Mouse (Mus musculus) heart, embryonic 13.5 days (tissue): ENCODE data around the gene Ccdc148. TPM values are rescaled to one million over a fixed set of nuclear protein-coding genes. Genes with fewer than 3 reads are reported as not detected.

Source experiments
- ATAC-seq: fragments of 200-750 bp; cut with Nextera tagmentation; 2 replicates; pipeline ENCODE4 v1.8.0; 2017; ENCODE audit warnings: moderate TSS enrichment; ENCODE audit not compliant: insufficient number of reproducible peaks, low FRiP score, low TSS enrichment; ENCODE audit errors: extremely low read depth
- H3K27ac ChIP-seq: fragments of 300-500 bp; sonication (generic); replicated peaks from 2 replicates; pipeline ENCODE4 v1.5.1; 2015; ENCODE audit warnings: moderate library complexity, mild to moderate bottlenecking, inconsistent platforms
- H3K27me3 ChIP-seq: fragments of 300-500 bp; sonication (generic); replicated peaks from 2 replicates; pipeline ENCODE4 v1.6.1; 2015; ENCODE audit warnings: mild to moderate bottlenecking, inconsistent platforms
- H3K36me3 ChIP-seq: fragments of 300-500 bp; sonication (generic); 2 replicates; pipeline ENCODE4 v1.6.1; 2015; ENCODE audit warnings: mild to moderate bottlenecking, inconsistent platforms
- H3K4me1 ChIP-seq: fragments of 300-500 bp; sonication (generic); 2 replicates; pipeline ENCODE4 v1.6.1; 2015; ENCODE audit warnings: inconsistent platforms
- H3K4me2 ChIP-seq: fragments of 300-500 bp; sonication (generic); 2 replicates; pipeline ENCODE4 v1.6.1; 2015; ENCODE audit warnings: inconsistent platforms, mild to moderate bottlenecking, moderate library complexity
- H3K4me3 ChIP-seq: fragments of 300-500 bp; sonication (generic); 2 replicates; pipeline ENCODE4 v1.5.1; 2015; ENCODE audit warnings: moderate library complexity, mild to moderate bottlenecking, inconsistent platforms
- H3K9ac ChIP-seq: fragments of 300-500 bp; sonication (generic); 2 replicates; pipeline ENCODE4 v1.6.1; 2015; ENCODE audit warnings: inconsistent platforms, mild to moderate bottlenecking, moderate library complexity
- H3K9me3 ChIP-seq: fragments of 300-500 bp; sonication (generic); 2 replicates; pipeline ENCODE4 v1.6.1; 2016; ENCODE audit warnings: inconsistent platforms
- WGBS: fragments of 180-500 bp; shearing (Covaris S2); methylation state at CpG from one replicate; pipeline ENCODE4 v1.1.7; 2015; ENCODE audit warnings: mixed read lengths; 5-methylcytosine and 5-hydroxymethylcytosine counted together
- polyA plus RNA-seq: library from polyadenylated mRNA; unstranded; fragments of >200 nt; fragmentation: Nextera tagmentation; extraction: Ambion mirVana; gene quantifications from 2 replicates; pipeline ENCODE4 v1.2.1, GENCODE M21; 2015

Ccdc148 gene
- polyA plus RNA-seq, 1 experiment from 2014 or later = 0.88 TPM

DNA sequence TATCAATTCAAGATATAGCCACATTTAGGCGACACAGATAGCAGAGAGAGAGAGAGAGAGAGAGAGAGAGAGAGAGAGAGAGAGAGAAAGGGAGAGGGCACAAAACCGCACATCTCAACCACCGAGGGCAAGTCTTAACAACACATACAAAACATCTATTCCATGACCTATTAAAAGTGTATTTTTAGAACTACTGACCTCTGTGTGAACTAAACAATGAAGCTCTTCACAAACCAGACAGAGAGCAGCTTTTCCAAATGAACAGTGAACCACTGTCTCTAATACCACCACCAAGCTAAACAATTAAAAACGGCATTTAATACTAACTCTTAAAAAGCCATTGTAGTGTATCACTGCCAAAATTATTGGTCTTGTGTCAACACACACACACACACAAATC is 110.8 kb downstream of the Ccdc148 start:
- 40% methylated on average over 4 of the region's 4 CpGs for WGBS
- H3K4me1 ChIP-seq = peaks cover 17% of the 10 kb centered on the region
- H3K4me3 ChIP-seq = no peak overlapping the region
- H3K36me3 ChIP-seq = no peaks in the 10 kb centered on the region
- H3K4me2 ChIP-seq = no peak overlapping the region
- no peaks in the 10 kb centered on the region for H3K9me3 ChIP-seq
- H3K9ac ChIP-seq = no peak overlapping the region
- no peak for ATAC-seq
- 0 out of 2 replicates have a peak overlapping the region, but pooled peaks have one; percentile 53 for H3K27ac ChIP-seq
- no peaks in the 10 kb centered on the region for H3K27me3 ChIP-seq

DNA sequence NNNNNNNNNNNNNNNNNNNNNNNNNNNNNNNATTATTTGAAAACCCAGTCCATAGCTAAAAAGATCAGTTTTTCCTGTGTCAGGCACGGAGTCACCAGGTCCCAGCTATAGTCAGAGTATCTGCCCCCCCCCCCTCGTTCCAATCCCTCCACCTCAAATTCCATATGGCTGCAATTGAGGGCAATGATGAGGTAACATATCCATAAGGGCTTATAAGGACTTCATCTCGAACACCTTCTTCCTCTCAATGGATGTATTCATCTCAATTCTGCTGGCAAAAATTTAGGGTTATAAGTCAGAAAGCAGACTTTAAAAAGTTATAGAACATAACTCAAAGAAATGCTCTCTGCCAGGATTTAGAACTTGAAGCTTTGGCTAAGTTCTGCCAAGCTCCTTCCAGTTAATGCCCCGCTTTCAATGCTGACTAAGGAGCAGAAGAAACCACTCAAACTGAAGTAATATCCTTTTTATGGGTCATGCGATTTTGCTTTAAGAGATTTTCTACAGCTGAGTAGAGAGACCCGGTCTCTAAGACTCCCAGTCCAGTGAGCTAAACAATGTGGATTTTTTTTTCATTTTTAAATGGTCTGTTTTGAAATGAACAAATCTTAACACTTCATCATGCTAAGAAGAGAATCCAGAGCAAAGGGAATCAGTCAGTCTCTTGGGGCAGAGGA is 111.6 kb downstream of the Ccdc148 start:
- Histone ChIP-seq H3K27ac (no peak overlapping the region), H3K4me2 (no peak overlapping the region), H3K4me3 (no peak overlapping the region), H3K9ac (no peak overlapping the region), H3K27me3 (no peaks in the 10 kb centered on the region), H3K36me3 (no peaks in the 10 kb centered on the region), H3K4me1 (peaks cover 20% of the 10 kb centered on the region), H3K9me3 (no peaks in the 10 kb centered on the region)
- 73% methylated on average over 6 of the region's 6 CpGs for WGBS
- ATAC-seq = no peak

DNA sequence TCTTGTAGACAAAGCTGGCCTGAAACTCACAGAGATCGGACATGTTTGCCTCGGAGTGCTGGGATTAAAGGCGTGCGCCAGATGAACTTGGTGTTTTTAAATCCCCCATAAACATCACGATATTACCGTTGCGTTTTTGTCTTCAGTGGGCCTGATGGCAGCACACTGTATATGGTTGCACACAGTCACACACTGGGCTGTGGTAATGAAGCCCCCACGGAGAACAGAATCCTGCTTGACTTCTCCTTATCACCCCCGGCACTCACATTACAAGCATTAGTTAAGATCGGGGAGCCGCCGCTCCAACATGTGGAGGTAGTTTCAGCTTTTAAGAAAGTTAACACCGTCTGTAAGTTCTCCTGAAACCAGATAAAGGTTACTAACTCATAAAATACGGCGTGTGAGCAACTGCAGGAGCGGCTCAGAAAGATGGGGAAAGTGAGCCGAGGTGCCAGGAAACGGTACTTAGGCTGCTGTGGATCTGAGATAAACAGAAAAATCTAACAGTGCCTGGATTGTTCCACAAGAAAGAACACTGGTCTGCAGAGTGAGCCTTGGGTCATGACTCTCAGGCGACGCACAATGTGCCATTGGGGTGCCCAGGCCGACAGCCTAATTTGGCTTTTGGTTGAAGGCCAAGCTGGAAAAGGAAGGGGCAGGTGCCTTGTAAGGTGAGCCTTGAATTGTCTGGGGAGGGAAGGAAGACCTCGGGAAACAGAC is 117.0 kb downstream of the Ccdc148 start:
- Histone ChIP-seq H3K27me3 (no peaks in the 10 kb centered on the region), H3K9me3 (no peaks in the 10 kb centered on the region), H3K9ac (peak overlapping the region; percentile 0; the same call in 1 of the 2 replicates), H3K27ac (peak overlapping the region; percentile 61), H3K4me3 (peak overlapping the region; percentile 15), H3K4me1 (peaks cover 31% of the 10 kb centered on the region), H3K4me2 (peak overlapping the region; percentile 51), H3K36me3 (no peaks in the 10 kb centered on the region)
- 34% methylated on average over 22 of the region's 22 CpGs for WGBS
- no peak for ATAC-seq

DNA sequence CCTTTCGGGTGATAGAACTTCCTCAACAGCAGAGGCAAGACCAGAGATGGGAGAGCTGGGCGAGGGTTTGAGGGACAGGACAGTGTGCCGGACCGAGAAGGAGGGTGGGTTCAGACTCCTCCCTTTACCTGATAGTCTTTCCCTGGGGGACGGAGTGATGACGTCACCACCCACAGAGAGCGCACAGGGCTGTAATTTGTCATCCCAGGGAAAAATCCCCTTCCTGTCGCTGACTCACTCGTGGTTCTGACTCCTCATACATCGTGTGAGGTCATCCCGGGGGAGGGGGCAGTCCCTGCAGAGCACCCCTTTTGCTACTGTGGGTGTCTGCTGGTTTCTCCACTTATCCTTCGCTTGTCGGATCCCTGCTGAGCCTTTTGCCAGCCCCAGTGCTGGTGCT is 117.9 kb downstream of the Ccdc148 start:
- 27% methylated on average over 13 of the region's 13 CpGs for WGBS
- peak; percentile 37; the same call in 1 of the 2 replicates for ATAC-seq
- peak overlapping the region; percentile 51 for H3K4me2 ChIP-seq

DNA sequence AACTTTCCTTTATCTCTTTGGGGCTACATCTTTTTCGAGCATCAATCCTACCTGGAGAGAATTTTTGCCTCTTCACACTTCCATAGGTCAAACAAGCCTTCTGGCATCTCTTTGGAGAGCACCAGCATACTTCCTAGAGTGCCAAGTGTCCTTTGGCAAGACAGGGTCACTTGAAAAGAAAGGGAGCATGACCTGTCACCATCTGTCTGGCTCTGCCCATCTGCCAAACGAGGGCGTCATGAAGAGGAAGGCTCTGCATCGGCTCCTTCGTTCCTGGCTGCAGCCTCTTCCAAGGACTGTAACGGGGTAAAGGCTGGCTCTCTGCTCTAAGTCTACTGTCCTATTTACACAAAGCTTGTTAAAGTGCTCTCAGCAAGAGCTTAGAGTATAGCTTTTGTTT is 124.0 kb downstream of the Ccdc148 start:
- no peak for ATAC-seq
- H3K9ac ChIP-seq = no peak overlapping the region
- WGBS = 65% methylated on average over 6 of the region's 6 CpGs

More for the DNA sequence above, 117.9 kb downstream of the Ccdc148 start:
- Histone ChIP-seq H3K27me3 (no peaks in the 10 kb centered on the region), H3K9me3 (no peaks in the 10 kb centered on the region), H3K9ac (no peak overlapping the region), H3K4me1 (peaks cover 31% of the 10 kb centered on the region), H3K4me3 (no peak overlapping the region), H3K27ac (peak overlapping the region; percentile 61), H3K36me3 (no peaks in the 10 kb centered on the region)

DNA sequence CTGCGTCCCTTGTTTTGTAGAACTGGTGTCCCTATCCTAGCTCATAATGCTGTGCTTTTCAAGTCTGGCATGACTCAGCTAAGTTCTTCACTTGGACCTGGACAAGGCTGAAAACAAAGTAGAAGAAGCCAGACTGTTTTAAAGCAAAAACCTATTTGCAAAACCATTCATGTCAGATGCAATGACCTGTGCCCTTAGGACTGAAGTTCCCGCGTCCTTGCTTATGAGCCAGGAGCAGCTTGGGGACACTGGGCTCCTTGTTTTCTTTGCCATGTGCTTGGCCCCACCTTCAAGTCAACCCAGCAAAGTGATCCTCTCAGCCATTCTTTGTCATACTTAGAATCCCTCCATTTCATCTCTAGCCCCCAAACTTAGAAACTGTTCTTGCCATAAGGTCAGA is 125.3 kb downstream of the Ccdc148 start:
- Histone ChIP-seq H3K27ac (no peak overlapping the region), H3K4me1 (peaks cover 2% of the 10 kb centered on the region; the same call in 1 of the 2 replicates), H3K4me3 (no peak overlapping the region), H3K4me2 (no peak overlapping the region), H3K9ac (no peak overlapping the region), H3K36me3 (no peaks in the 10 kb centered on the region), H3K9me3 (no peaks in the 10 kb centered on the region), H3K27me3 (no peaks in the 10 kb centered on the region)
- WGBS = 85% methylated on average over 3 of the region's 3 CpGs
- no peak for ATAC-seq

More for the DNA sequence above, 124.0 kb downstream of the Ccdc148 start:
- H3K9me3 ChIP-seq = no peaks in the 10 kb centered on the region
- H3K4me2 ChIP-seq = no peak overlapping the region
- no peak overlapping the region for H3K27ac ChIP-seq
- no peaks in the 10 kb centered on the region for H3K36me3 ChIP-seq
- peaks cover 12% of the 10 kb centered on the region for H3K4me1 ChIP-seq
- no peak overlapping the region for H3K4me3 ChIP-seq
- no peaks in the 10 kb centered on the region for H3K27me3 ChIP-seq

DNA sequence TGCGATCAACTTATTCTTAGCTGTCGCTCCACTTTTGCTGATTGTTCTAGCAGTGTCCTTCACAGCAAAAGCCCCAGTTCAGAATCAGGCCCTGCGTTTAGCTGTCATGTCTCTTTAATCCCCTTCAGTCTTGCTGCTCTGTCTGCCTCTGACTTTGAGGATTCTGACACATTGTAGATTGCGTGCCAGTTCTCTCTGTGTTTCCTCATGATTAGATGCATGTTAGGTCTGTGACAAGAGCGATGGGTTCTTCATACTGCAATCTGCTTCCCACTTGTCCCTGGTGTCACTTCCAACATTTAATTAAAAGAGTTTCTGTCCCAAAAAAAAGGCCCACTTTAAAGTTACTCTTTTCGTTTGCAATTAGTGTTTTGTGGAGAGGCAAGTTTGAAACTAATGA is 126.2 kb downstream of the Ccdc148 start:
- no peaks in the 10 kb centered on the region for H3K9me3 ChIP-seq
- no peak for ATAC-seq

DNA sequence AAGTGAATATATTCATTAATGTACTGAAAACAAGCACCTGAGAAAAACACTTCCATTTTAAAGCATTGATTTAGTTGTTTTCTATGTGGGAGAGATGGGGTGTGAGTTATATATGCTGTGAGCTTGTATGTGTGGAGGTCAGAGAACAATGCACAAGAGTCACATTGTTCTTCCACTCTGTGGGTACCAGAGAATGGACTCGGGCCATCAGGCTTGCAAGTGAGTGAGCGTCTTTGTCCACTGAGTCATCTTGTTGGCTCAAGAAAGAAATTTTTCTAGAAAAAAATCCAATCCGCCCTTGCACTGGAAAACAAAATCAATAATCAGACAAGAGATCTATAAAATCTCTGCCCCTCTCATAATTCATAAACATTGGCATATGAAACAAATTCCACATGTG is 135.9 kb downstream of the Ccdc148 start:
- H3K4me2 ChIP-seq = no peak overlapping the region
- H3K9me3 ChIP-seq = no peaks in the 10 kb centered on the region
- H3K4me3 ChIP-seq = no peak overlapping the region
- no peak for ATAC-seq
- WGBS = 79% methylated on average over 3 of the region's 3 CpGs
- H3K4me1 ChIP-seq = no peaks in the 10 kb centered on the region
- H3K27ac ChIP-seq = no peak overlapping the region
- no peaks in the 10 kb centered on the region for H3K27me3 ChIP-seq
- H3K36me3 ChIP-seq = no peaks in the 10 kb centered on the region
- H3K9ac ChIP-seq = no peak overlapping the region

More for the DNA sequence above, 126.2 kb downstream of the Ccdc148 start:
- H3K27me3 ChIP-seq = no peaks in the 10 kb centered on the region
- no peak overlapping the region for H3K4me3 ChIP-seq
- no peak overlapping the region for H3K9ac ChIP-seq
- H3K4me1 ChIP-seq = no peaks in the 10 kb centered on the region
- WGBS = 61% methylated on average over 6 of the region's 6 CpGs
- no peak overlapping the region for H3K27ac ChIP-seq
- H3K36me3 ChIP-seq = no peaks in the 10 kb centered on the region
- no peak overlapping the region for H3K4me2 ChIP-seq

DNA sequence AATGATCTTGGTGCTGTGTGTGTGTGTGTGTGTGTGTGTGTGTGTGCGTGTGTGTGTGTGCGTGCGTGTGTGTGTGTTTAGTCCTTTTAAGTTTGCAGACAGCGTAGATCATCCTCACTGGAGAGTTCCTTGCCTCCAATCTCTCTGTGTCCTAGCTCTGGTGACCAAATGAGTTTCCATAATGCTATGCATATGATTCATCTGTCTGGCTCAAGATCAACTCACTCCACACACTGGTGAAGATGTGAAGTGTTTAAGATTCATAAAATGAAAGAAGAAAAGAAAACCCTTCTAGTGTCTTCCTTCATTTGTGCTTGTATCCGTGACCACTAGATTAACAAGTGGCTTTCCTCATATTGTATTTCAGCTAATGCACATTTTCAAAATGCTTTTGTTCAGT is 153.1 kb downstream of the Ccdc148 start:
- Histone ChIP-seq H3K27ac (no peak overlapping the region), H3K9ac (no peak overlapping the region), H3K4me1 (no peaks in the 10 kb centered on the region), H3K9me3 (no peaks in the 10 kb centered on the region), H3K4me2 (no peak overlapping the region), H3K4me3 (no peak overlapping the region), H3K27me3 (no peaks in the 10 kb centered on the region), H3K36me3 (no peaks in the 10 kb centered on the region)
- ATAC-seq = no peak
- 80% methylated on average over 5 of the region's 5 CpGs for WGBS

DNA sequence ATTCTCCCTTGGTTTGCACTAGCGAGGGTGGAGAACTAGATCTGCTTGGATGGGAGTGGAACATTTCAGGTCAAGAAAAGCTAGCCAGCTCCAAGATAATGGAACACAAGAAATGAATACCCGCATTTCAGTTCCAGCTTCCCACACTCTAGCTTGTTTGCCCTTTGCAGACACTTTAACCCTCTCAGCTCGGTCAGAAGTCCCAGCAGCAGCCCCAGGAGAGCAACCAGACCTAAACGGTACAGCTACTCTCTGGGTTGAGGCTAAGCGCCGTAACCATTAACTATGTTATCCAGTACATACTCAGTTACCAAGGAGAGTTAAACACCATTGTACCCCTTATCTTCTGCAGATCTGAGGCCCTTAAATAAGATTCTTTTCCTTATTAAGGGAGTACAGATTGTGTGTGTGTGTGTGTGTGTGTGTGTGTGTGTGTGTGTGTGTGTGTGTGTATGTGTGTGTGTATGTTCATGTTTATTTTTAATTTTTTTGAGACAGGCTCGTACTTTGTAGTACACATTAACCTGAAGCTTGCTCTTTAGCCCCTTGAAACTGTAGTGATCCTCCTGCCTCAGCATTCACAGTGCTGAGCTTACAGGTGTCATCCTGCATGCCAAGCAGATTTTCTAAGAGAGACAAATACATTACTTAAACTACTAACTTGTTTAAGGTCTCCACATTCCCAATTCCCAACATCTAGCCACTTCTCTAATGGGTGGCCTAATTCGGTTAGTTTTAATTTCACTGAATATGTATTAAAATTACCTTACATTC is 153.7 kb downstream of the Ccdc148 start:
- H3K9ac ChIP-seq = no peak overlapping the region
- no peak overlapping the region for H3K4me2 ChIP-seq
- no peak for ATAC-seq
- H3K36me3 ChIP-seq = no peaks in the 10 kb centered on the region
- H3K27me3 ChIP-seq = no peaks in the 10 kb centered on the region
- no peaks in the 10 kb centered on the region for H3K4me1 ChIP-seq
- no peak overlapping the region for H3K4me3 ChIP-seq
- H3K9me3 ChIP-seq = no peaks in the 10 kb centered on the region
- no peak overlapping the region for H3K27ac ChIP-seq
- WGBS = 78% methylated on average over 8 of the region's 8 CpGs

DNA sequence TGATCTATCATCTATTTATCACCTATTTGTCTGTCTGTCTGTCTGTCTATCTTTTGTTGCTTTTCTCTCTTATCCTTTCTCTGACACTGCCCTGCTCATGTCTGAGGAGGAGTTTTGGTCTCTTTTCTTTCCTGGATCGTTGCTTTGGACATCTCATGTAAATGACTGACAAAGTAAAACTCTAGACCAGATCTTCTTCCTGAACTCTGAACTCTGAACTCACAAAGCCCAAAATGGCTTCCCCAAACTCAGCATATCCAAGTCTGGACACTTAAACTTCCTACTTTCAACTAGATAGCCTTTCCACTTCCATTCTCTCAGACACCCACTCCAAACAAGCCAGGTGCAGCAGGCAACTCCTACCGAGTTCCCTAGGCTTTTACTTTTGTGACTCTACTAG is 163.3 kb downstream of the Ccdc148 start:
- Histone ChIP-seq H3K4me1 (peaks cover 7% of the 10 kb centered on the region), H3K9me3 (no peaks in the 10 kb centered on the region), H3K36me3 (no peaks in the 10 kb centered on the region), H3K4me3 (no peak overlapping the region), H3K27ac (no peak overlapping the region), H3K27me3 (no peaks in the 10 kb centered on the region), H3K9ac (no peak overlapping the region), H3K4me2 (no peak overlapping the region)
- no peak for ATAC-seq
- WGBS = 63% methylated on average over 2 of the region's 2 CpGs
